Mouse (Mus musculus) mammary gland, adult 2 months (tissue): ENCODE results near the gene Slc25a11. TPM values are rescaled to one million over a fixed set of nuclear protein-coding genes. Genes with fewer than 3 reads are reported as not detected.

Experiments
- polyA plus RNA-seq: library from polyadenylated mRNA; depleted of rRNA; stranded (reverse); fragments of >200 nt; gene quantifications from 2 replicates; pipeline ENCODE4 v1.2.3, GENCODE M21; 2012; ENCODE audit warnings: low replicate concordance; rRNA removed

The Slc25a11 gene
- 123 and 227 TPM in 2 replicates for polyA plus RNA-seq

DNA sequence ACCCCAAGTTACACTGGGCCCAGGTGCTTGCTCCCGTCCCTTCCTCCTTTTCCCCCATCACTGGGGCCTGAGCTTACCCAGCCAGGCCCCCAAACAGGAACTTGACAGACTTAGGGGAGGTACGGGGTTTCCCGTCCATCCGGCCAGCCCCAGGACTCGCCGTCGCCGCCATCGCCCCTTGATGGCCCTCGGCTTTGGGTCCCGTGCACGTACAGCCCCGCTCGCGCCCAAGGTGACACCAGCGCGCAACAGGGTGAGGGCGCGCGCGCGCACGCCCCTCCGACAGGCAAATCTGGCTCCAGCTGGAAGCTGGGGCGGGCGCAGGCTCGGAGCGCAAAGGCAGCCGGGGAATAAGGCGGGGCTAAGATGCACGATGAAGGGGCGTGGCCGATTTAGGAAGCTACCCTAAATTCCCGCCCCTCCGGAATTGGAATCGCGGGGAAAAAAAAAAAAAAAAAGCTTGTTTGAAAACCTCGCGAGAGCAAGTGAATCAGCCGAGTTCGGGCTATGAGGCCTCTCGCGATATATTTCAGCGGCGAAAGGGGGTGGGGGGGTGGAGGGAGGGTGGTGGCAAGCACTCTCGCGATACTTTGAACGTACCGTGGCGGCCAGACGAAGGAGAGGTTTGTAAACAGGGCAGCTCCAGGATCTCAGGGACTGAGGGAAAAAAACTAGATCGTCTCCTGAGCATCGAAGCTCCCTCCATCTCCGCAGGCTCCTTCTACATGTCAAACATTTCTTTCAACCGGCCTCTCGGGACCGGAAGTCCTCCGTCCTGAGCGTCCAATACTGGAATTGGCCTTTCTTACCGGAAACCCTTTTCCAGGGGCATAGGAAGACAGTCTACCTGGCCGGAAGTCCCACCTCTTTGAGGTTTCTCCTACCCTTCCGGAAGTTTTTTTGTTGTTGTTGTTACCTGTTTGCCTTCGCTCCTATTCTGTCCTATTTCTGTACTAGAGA, at the start of gene Slc25a11, which contains the start of gene Rnf167:
Gene Slc25a11, minus strand, starts transcription at position 789 of the 960 bp plus-strand sequence.
Gene Rnf167, plus strand, starts transcription at position 545 of the 960 bp plus-strand sequence.

DNA sequence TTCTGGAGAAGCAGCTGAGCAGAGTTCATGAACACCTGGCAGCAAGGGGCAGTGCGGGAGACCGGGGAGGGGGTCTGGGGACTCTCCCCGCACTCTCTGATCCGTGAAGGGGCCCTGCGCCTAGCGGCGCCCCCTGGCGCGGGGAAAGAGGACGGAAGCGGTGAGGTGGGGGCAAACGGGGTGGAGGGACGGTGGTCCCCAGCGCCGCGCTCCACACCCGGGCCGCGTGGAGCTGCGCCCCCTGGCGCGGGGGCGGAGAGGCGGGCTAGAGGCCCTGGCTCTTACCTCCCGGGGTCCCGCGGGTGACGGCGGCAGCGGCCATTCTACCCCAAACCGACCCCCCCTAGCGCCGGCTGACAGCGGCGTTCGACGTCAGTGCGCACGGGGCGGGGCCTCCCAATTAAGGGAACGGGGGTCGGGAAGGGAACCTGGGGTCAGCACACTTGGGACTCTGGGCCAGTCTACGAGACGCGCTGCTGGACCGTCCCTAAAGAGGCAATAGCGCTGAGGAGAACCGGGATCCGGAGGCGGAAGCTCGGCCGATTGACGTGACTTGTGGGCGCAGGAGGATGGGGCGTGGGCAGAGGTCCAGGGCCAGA, 40.4 kb upstream of the Slc25a11 start, which contains the start of gene Camta2:
Gene Camta2, minus strand, starts transcription at position 505 of the 599 bp plus-strand sequence.

DNA sequence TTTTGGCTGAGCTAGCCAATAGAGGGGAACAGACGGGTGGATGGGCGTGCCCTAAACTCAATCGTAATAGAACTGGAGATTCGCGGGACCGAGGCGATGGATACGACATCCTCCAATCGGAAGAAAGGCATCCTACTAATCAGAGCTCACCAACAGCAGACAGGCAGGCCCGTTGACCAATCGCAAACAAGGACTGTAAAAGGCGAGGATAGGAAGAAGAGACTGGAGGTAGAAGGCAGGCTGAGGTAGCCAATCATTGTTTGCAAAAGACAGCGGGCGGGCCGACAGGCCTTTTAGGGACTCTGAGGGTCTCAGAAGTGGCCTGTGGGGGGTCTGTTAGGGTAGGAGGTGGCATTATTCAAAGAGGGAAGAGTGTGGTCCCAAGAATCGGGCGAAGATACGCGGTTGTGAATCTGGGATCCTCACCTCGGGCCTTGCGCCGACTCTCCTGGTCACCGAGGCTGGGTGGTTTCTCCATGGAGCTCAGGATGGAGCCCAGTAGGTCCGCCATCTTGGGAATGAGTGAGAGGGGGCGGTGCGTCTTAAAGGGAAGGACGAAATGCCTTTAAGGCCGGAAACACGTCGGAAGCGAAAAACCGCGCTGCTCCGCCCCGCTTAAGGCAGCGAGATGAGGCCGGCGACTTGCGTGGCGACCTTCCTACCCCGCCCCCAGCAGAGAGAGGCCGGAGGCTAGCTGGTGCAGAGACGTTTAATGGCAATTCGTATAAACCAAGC, 21.7 kb upstream of the Slc25a11 start, which contains the start of gene Spag7:
Gene Spag7, minus strand, starts transcription at position 646 of the 735 bp plus-strand sequence.

DNA sequence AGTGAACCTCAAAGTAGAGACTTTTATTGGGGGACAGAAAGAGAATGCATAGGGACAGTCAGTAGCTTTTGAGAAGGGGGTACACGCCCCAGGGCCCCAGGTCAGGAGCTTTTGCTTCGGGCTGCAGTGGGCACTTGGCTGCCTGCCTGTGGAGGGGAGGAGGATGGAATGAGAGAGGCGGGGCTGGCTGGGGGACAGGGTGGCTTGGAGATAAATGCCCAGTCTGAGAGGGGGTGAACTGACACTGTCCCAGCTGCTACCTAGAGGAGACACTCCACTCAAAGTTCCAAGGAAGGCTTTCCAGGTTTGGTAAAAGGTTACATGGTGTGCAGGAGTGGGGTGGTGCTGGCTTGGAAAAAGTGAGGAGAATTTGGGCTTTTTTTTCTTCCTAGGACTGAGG, 9.7 kb upstream of the Slc25a11 start, which contains the start of gene Eno3:
Gene Eno3, plus strand, starts transcription at position 239 of the 400 bp plus-strand sequence.

DNA sequence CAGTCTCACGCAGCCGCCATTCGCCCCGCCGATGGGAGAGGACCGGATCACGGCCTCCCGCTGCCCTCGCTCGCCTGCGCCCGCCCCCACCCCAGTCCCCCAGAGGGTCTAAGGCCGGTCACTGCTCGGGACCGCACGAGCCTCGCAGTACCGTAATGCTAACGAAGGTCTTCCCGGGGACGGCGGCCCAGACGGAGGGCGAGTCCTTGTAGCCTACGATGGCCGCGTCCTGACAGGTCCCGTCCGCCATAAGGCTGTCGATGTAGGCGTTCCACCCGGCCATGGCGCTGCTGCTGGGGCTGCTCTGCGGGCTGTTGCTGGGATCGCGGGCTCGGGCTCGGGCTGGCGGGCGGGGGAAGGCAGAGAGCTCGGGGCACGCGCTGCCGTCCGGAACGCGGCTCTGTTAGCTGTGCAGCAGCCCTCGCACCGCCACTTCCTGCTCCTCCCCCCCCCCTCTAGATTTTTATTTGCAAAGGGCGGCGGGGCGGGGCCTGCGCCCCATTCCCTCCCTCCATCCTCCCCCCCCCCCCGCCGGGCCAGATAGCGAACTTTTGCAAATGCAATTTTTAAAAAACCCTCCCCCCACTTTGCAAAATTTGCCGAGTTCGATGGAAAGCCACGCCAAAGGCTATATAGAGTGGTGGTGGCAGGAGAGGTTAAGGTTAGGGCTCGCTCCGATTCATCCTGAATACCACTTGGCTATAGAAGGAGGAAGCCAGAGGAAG, 7.1 kb upstream of the Slc25a11 start, which contains the start of gene Pfn1:
Gene Pfn1, minus strand, starts transcription at position 447 of the 725 bp plus-strand sequence.

DNA sequence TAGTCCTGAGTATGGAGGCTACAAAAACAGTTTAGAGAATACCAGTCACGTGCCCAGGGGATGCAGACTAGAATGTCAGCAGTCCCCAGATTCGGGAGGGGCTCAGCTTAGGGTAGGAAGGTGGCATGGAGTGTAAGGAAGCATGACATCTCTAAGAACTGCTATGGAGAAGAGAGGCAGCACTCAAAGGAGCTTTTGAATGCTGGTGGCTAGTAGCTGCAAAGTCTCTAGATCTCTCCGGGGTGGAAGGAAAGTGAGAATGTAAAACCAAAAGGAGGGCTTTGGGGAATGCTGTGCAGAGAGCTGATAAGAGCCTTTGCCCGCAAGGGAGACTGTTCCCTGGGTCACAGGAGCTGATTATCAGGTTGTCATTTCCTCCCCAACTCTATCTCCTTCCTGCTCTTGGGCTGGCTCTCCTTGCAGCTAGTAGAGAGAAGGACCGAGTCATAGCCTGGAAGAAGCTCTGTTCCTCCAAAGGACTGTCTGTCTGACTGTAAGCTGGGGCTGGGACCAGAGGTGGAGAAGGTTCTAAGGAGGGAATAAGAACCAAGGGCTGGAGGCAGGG, 8.5 kb downstream of the Slc25a11 start, which contains the start of gene Gp1ba:
Gene Gp1ba, plus strand, starts transcription at position 409 of the 565 bp plus-strand sequence.

DNA sequence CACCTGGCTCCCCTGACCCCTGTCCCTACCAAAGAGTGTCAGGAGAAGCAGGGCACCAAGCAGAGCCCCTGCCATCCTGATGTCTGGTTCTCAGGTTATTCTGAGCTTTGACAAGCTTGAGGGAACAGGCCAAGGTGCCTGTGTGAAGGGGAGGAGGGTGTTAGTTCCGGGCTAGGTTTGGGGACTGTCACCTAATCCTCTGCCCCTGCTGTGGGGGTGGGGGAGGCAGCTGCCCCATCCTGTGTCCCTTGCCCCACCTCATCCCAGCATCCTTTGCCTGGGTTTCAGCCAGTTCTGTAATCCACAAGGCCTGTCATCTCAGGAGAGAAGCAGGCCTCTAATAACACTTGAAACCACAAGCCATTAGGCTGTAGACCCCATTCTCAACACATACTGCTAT, 28.2 kb downstream of the Slc25a11 start, which contains the start of gene Chrne:
Gene Chrne, minus strand, starts transcription at position 116 of the 400 bp plus-strand sequence.

DNA sequence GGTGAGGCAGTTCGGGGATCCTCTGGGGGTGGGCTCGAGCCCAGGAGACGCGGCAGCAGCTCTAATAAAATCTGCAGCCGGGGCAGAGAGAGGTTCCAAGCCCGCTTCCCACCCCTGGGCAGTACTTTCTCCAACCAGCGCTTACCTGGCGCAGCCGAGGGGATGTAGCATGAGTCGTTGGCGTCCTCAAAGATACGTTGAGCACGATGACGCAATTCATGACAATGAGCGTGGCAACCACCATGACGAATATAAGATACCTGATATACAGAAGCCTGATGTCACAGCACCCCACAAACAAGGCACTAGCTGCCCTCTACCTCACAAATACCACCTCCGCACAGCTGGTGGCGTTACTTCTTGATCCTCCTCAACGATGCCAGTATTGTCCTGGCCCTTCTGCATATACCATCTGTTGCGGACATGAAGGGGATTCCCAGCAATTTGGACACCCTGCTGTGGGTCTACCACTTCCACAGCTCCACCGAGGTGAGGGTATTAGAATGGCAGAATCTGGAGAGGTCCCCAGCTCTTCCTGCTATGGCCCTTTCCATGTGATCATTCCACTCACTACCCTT, 31.7 kb downstream of the Slc25a11 start, which contains the start of gene 4930544D05Rik:
Gene 4930544D05Rik, plus strand, starts transcription at position 333 of the 578 bp plus-strand sequence.

Other genes starting within 250 kb of the Slc25a11 start
- 20.5 and 21.3 TPM in 2 replicates for gene Pelp1, start 237.4 kb downstream of the Slc25a11 start, polyA plus RNA-seq
- 101 and 115 TPM in 2 replicates for gene Arrb2, start 214.8 kb downstream of the Slc25a11 start, polyA plus RNA-seq
- 18.4 and 20.8 TPM in 2 replicates for gene Med11, start 195.6 kb downstream of the Slc25a11 start, polyA plus RNA-seq
- 15.4 and 27.1 TPM in 2 replicates for gene Zmynd15, start 188.0 kb downstream of the Slc25a11 start, polyA plus RNA-seq
- 55.8 and 86.0 TPM in 2 replicates for gene Cxcl16, start 187.5 kb downstream of the Slc25a11 start, polyA plus RNA-seq
- 0.94 and 1.3 TPM in 2 replicates for gene Tm4sf5, start 142.2 kb downstream of the Slc25a11 start, polyA plus RNA-seq
- gene Vmo1, start 132.9 kb downstream of the Slc25a11 start, polyA plus RNA-seq = 0.23 TPM in 1 of 2 replicates, not detected in the other
- 0.74 TPM in 1 of 2 replicates, not detected in the other for gene Gltpd2, start 128.3 kb downstream of the Slc25a11 start, polyA plus RNA-seq
- 252 and 327 TPM in 2 replicates for gene Psmb6, start 122.1 kb downstream of the Slc25a11 start, polyA plus RNA-seq
- not detected in 2 replicates for gene Gm40193, start 114.5 kb downstream of the Slc25a11 start, polyA plus RNA-seq
- 28.4 and 44.8 TPM in 2 replicates for gene Pld2, start 107.4 kb downstream of the Slc25a11 start, polyA plus RNA-seq
- gene Mink1, start 84.6 kb downstream of the Slc25a11 start, polyA plus RNA-seq = 64.3 and 105 TPM in 2 replicates
- gene 4930544D05Rik, start 31.6 kb downstream of the Slc25a11 start, polyA plus RNA-seq = not detected in 2 replicates
- 0.42 and 4.9 TPM in 2 replicates for gene Chrne, start 28.3 kb downstream of the Slc25a11 start, polyA plus RNA-seq
- 0.09 and 0.17 TPM in 2 replicates for gene Gp1ba, start 8.4 kb downstream of the Slc25a11 start, polyA plus RNA-seq
- 136 and 150 TPM in 2 replicates for gene Rnf167, start 244 bp downstream of the Slc25a11 start, polyA plus RNA-seq
- 1,240 and 3,635 TPM in 2 replicates for gene Pfn1, start 7.2 kb upstream of the Slc25a11 start, polyA plus RNA-seq
- gene Eno3, start 9.7 kb upstream of the Slc25a11 start, polyA plus RNA-seq = 11.3 and 926 TPM in 2 replicates
- gene Spag7, start 21.9 kb upstream of the Slc25a11 start, polyA plus RNA-seq = 20.5 and 29.2 TPM in 2 replicates
- gene Camta2, start 40.6 kb upstream of the Slc25a11 start, polyA plus RNA-seq = 33.8 and 45.0 TPM in 2 replicates
- gene Inca1, start 52.7 kb upstream of the Slc25a11 start, polyA plus RNA-seq = 10.5 and 16.7 TPM in 2 replicates
- gene Kif1c, start 53.1 kb upstream of the Slc25a11 start, polyA plus RNA-seq = 83.1 and 86.5 TPM in 2 replicates
- 1.7 and 2.0 TPM in 2 replicates for gene Zfp3, start 116.7 kb upstream of the Slc25a11 start, polyA plus RNA-seq
- gene Scimp, start 165.1 kb upstream of the Slc25a11 start, polyA plus RNA-seq = 4.0 and 6.2 TPM in 2 replicates
- gene Rabep1, start 197.3 kb upstream of the Slc25a11 start, polyA plus RNA-seq = 3.8 and 3.9 TPM in 2 replicates